Mouse (Mus musculus) left cerebral cortex, postnatal 36 days (tissue): ENCODE data around the gene Gm21118. TPM values are rescaled to one million over a fixed set of nuclear protein-coding genes. Genes with fewer than 3 reads are reported as not detected.
"Not testable (repeated sequence)": the region's sequence is repeated elsewhere in the genome, so short reads cannot be mapped to it uniquely, and the experiment has no call there.

ENCODE experiments used
- DNase-seq, 2 experiments: peaks; one replicate each; pipeline ENCODE4 v3.0.0; 2021 to 2022; ENCODE audit warnings: low spot score in 2 of 2, mixed read lengths in 1 of 2
- intact Hi-C: fragments of 180-260 bp; cut with DNase I; formaldehyde crosslinking; loops from one replicate; pipeline ENCODE4 v1.15.1; 2025
- total RNA-seq, 2 experiments: library from RNA; stranded (reverse); gene quantifications; 2 replicates each; pipeline ENCODE4 v1.2.3; 2021

Gm21118 gene
- total RNA-seq: not detected

- DNase-seq, intact Hi-C loops: not testable (repeated sequence)
Observed at GRCm38 (mm10) chrY:70273542-70273941, at the start of gene Gm21118. Gm21118 (minus strand) TSS chrY:70273642.

GRCm38 (mm10) chrY:70303187-70303586 is 29.7 kb upstream of the Gm21118 start, which contains the start of the genes Gm29423 and Gm29644:
Gm29423 (minus strand) TSS chrY:70303287.
Gm29644 (minus strand) TSS chrY:70303343.
- intact Hi-C loops, DNase-seq: not testable (repeated sequence)

Other genes starting within 250 kb of the Gm21118 start
- gene Gm29423, start 29.6 kb upstream of the Gm21118 start, total RNA-seq: not detected
- not detected for gene Gm29644, start 29.7 kb upstream of the Gm21118 start, total RNA-seq
- gene Gm20888, start 168.2 kb upstream of the Gm21118 start, total RNA-seq: not detected